In the genomic region with DNA sequence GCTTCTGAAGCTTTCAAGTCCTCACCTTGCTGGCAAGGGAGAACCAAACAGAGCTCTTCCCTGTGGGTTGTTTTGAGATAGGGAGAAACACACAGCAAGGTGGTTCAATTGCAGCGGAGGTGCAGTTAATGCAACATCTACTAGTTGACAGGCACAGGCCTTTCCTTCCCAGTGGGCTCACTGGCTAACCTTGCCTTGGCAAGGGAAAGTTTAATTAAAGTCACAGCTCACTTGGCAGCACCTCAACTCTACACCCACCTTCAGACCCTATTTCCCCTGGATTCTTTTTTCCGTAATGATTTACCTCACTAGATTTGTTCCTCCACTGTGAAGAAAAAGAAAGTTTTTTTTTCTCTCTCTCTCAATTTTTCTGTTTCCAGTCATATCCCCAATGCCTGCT, we compare ENCODE assay signal across 23 mouse cellular contexts.
DNase-seq lines count a peak whose midpoint lies in the region; ATAC-seq lines count a peak whose summit lies in the region.
"Had no signal": no experiment of that assay in that cellular context is flagged by ENCODE, and none has a peak within 500 bp of the region (broad histone marks: within the 10 kb centered on the region; RNA-seq: fewer than 3 reads in every experiment).

No protein-coding gene starts in this region.

- DNase-seq in kidney, adult 11 months, result no peak
- no peak for DNase-seq in kidney, postnatal 14 days
- peak; percentile 4 to 6 for DNase-seq in kidney, postnatal 4 days
- DNase-seq in kidney, postnatal 36 days, result no peak
- DNase-seq: adrenal gland, adult 8-10 months; adrenal gland, postnatal 14 days; adrenal gland, postnatal 36 days; B cell, adult 2 months; cerebellum, adult 11-12 months; cerebellum, adult 2 months; cerebellum, adult 9-10 months; cerebellum, postnatal 25 days had no signal

- no peak overlapping the region for H3K4me2 ChIP-seq in kidney, embryonic 14.5 days (replicated peaks; ENCODE audit: low read depth, low read length)
- H3K4me2 ChIP-seq in kidney, embryonic 16.5 days (replicated peaks; ENCODE audit: low read depth, low read length), result no peak overlapping the region
- H3K4me2 ChIP-seq: embryonic facial prominence, embryonic 12.5 days; forebrain, embryonic 13.5 days; forebrain, embryonic 15.5 days had no signal

- no peak overlapping the region for H3K27ac ChIP-seq in kidney, embryonic 14.5 days (ENCODE audit: low read depth, low read length)
- no peak overlapping the region for H3K27ac ChIP-seq in kidney, embryonic 16.5 days (ENCODE audit: low read length)
- H3K27ac ChIP-seq: embryonic facial prominence, embryonic 10.5 days; embryonic facial prominence, embryonic 12.5 days; forebrain, embryonic 13.5 days; forebrain, embryonic 15.5 days had no signal

- no peaks in the 10 kb centered on the region for H3K27me3 ChIP-seq in kidney, embryonic 14.5 days (ENCODE audit: control insufficient read depth, insufficient read depth, low read length)
- H3K27me3 ChIP-seq in kidney, embryonic 16.5 days (ENCODE audit: insufficient read depth, low read length), result no peaks in the 10 kb centered on the region
- H3K27me3 ChIP-seq: CH12.LX; embryonic facial prominence, embryonic 12.5 days; forebrain, embryonic 13.5 days; forebrain, embryonic 15.5 days; Patski had no signal

- H3K4me3 ChIP-seq in kidney, embryonic 14.5 days (ENCODE audit: low read length), result no peak overlapping the region
- H3K4me3 ChIP-seq in kidney, embryonic 16.5 days (ENCODE audit: low read length), result no peak overlapping the region
- H3K4me3 ChIP-seq: embryonic facial prominence, embryonic 10.5 days; embryonic facial prominence, embryonic 12.5 days; forebrain, embryonic 13.5 days; forebrain, embryonic 15.5 days had no signal

- H3K36me3 ChIP-seq in kidney, embryonic 14.5 days (ENCODE audit: control insufficient read depth, insufficient read depth, low read length), result no peaks in the 10 kb centered on the region
- H3K36me3 ChIP-seq in kidney, embryonic 16.5 days (ENCODE audit: insufficient read depth, low read length), result no peaks in the 10 kb centered on the region
- H3K36me3 ChIP-seq: embryonic facial prominence, embryonic 10.5 days; embryonic facial prominence, embryonic 12.5 days; forebrain, embryonic 15.5 days; G1E had no signal

- WGBS in kidney, embryonic 14.5 days, result 63% methylated on average over 2 of the region's 2 CpGs
- 59% methylated on average over 2 of the region's 2 CpGs for WGBS in kidney, embryonic 16.5 days

- H3K9ac ChIP-seq in kidney, embryonic 14.5 days (ENCODE audit: low read depth, low read length), result no peak overlapping the region
- H3K9ac ChIP-seq in kidney, embryonic 16.5 days (replicated peaks; ENCODE audit: low read length), result no peak overlapping the region
- H3K9ac ChIP-seq: embryonic facial prominence, embryonic 12.5 days; forebrain, embryonic 13.5 days; forebrain, embryonic 15.5 days had no signal

- no peaks in the 10 kb centered on the region for H3K9me3 ChIP-seq in kidney, embryonic 14.5 days (ENCODE audit: control insufficient read depth, low read length)
- H3K9me3 ChIP-seq in kidney, embryonic 16.5 days (ENCODE audit: low read length), result no peaks in the 10 kb centered on the region
- H3K9me3 ChIP-seq: embryonic facial prominence, embryonic 10.5 days; embryonic facial prominence, embryonic 12.5 days; forebrain, embryonic 13.5 days; forebrain, embryonic 15.5 days; G1E had no signal

- ATAC-seq in kidney, embryonic 14.5 days (ENCODE audit: low FRiP score, low TSS enrichment), result peak; percentile 66; the same call in 1 of the 2 replicates
- ATAC-seq in kidney, embryonic 16.5 days (ENCODE audit: low FRiP score, low TSS enrichment), result peak; percentile 82
- ATAC-seq: activated CD4-positive, CD25-positive, alpha-beta regulatory T cell, adult 4 months; CD4-positive, CD25-positive, alpha-beta regulatory T cell, adult 4 months; forebrain, embryonic 13.5 days; forebrain, embryonic 15.5 days; Patski had no signal

- no peaks in the 10 kb centered on the region for H3K4me1 ChIP-seq in kidney, embryonic 14.5 days (ENCODE audit: control insufficient read depth, insufficient read depth, low read length)
- H3K4me1 ChIP-seq in kidney, embryonic 16.5 days (ENCODE audit: insufficient read depth, low read length), result no peaks in the 10 kb centered on the region
- H3K4me1 ChIP-seq: embryonic facial prominence, embryonic 10.5 days; embryonic facial prominence, embryonic 12.5 days; forebrain, embryonic 13.5 days; forebrain, embryonic 15.5 days had no signal

Comparison
In these comparisons a context has a peak if more than half of its experiments do, and no peak if none do; other contexts are left out.
1. DNase-seq: peak in kidney, postnatal 4 days (2 of 2); none in kidney, adult 11 months (single experiment), kidney, postnatal 14 days (single experiment) and kidney, postnatal 36 days (0 of 2).